Mouse (Mus musculus): ENCODE measurements around the gene Bcl6b. TPM values are rescaled to one million over a fixed set of nuclear protein-coding genes. Genes with fewer than 3 reads are reported as not detected.

Bcl6b gene
- polyA plus RNA-seq, 1 experiment from 2014 or later: 3.2 TPM

DNA sequence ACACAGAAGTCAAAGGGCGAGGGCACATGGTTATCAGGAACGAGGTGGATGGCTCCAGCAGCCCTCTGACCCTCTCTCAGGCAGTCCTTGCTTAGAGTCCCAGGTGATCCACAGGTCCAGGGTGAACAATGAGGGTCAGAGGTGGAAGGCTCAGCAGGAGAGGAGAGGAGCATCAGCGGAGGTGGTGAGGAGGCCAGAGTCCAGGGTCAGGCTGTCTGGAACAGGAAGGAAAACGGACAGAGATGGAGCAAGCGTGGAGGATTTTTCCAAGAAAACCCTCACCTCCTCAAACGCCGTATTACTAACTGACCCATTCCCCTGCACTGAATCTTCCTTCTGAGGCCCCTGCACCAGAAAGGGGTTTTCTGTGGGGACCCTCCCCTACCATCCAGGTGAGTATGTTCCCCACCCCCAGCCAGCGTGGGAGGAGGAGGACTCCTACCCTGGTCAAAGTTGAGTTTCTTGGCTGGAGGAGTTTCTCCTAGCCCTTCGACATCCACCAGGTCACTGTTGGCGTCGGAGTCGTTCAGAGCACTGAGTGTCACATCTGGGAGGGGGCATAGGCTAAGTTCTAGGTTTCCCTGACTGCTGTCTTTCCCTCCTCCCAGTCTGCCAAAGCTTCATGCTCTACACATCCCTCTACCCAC, 5.8 kb upstream of the Bcl6b start:
- no peak for TF ChIP-seq EP300 (optimal IDR thresholded peaks at IDR 0.05)
- TF ChIP-seq CTCF (IDR thresholded peaks at IDR 0.05; ENCODE audit: low read depth): no peak
- Histone ChIP-seq H3K27ac (replicated peaks) (no peak overlapping the region), H3K4me1 (replicated peaks; ENCODE audit: control insufficient read depth, insufficient read depth) (peaks cover 2% of the 10 kb centered on the region; the same call in 1 of the 2 replicates), H3K4me2 (replicated peaks; ENCODE audit: low read depth) (no peak overlapping the region), H3K27me3 (ENCODE audit: control insufficient read depth, insufficient read depth, low read length) (no peaks in the 10 kb centered on the region), H3K9ac (ENCODE audit: low read length) (no peak overlapping the region), H3K9me3 (ENCODE audit: control insufficient read depth, low read length) (no peaks in the 10 kb centered on the region), H3K4me3 (ENCODE audit: low read depth, low read length) (no peak overlapping the region), H3K36me3 (ENCODE audit: control insufficient read depth, insufficient read depth, low read length) (no peaks in the 10 kb centered on the region)
- 87% methylated on average over 12 of the region's 12 CpGs for WGBS
- ATAC-seq (ENCODE audit: low FRiP score, low TSS enrichment) (no peak), DNase-seq (ENCODE audit: low spot score) (no peak)

DNA sequence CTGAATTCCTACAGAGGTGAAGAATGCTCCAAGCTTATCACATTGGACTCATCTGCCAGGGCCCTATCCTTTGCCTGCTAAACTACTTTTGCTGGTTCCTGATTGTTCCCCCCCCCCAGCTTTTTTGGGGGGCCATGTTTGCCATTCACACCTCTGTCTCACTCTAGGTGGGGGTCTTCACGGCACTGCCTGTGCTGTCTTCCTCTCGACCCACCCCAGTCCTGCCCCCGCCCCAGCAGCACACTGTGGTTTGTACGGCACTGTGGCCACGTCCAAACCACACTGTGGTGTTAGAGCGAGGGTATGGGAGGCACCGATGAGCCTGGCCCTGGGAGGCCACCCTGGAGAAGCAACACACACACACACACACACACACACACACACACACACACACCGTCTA, 4.9 kb upstream of the Bcl6b start:
- TF ChIP-seq CTCF (IDR thresholded peaks at IDR 0.05; ENCODE audit: low read depth) (no peak), EP300 (optimal IDR thresholded peaks at IDR 0.05) (no peak)
- H3K27ac ChIP-seq (replicated peaks): no peak overlapping the region; the same call in 1 of the 2 replicates
- H3K9ac ChIP-seq (ENCODE audit: low read length): no peak overlapping the region
- H3K4me2 ChIP-seq (replicated peaks; ENCODE audit: low read depth): no peak overlapping the region
- H3K27me3 ChIP-seq (ENCODE audit: control insufficient read depth, insufficient read depth, low read length): no peaks in the 10 kb centered on the region; the same call in 1 of the 2 replicates
- H3K4me3 ChIP-seq (ENCODE audit: low read depth, low read length): no peak overlapping the region
- H3K36me3 ChIP-seq (ENCODE audit: control insufficient read depth, insufficient read depth, low read length): no peaks in the 10 kb centered on the region
- no peak for ATAC-seq (ENCODE audit: low FRiP score, low TSS enrichment)
- no peaks in the 10 kb centered on the region for H3K4me1 ChIP-seq (replicated peaks; ENCODE audit: control insufficient read depth, insufficient read depth)
- WGBS: 81% methylated on average over 8 of the region's 8 CpGs
- H3K9me3 ChIP-seq (ENCODE audit: control insufficient read depth, low read length): no peaks in the 10 kb centered on the region
- DNase-seq (ENCODE audit: low spot score): no peak

DNA sequence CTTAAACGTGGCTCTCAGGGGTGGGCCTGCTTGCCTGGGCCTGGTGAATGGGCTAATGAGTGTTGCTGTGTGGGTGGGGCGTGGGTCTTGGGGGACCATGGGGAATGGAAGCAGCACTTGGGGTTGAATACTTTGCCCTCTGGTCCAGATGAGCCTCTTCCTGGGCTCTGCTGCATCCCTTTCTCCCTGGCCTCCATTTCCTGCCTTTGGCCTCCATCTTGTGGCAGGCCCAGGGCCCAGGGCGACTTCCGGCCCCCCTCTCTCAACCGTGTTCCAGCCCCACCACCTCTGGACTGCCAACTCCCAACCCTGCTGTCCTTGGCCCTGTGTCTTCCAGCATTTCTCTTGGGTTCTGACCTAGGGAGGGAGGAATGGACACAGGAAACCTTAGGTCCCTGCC, 4.4 kb upstream of the Bcl6b start:
- no peak for DNase-seq (ENCODE audit: low spot score)
- H3K9me3 ChIP-seq (ENCODE audit: control insufficient read depth, low read length): no peaks in the 10 kb centered on the region
- H3K27ac ChIP-seq (replicated peaks): peak overlapping the region; percentile 18; the same call in 1 of the 2 replicates
- H3K4me2 ChIP-seq (replicated peaks; ENCODE audit: low read depth): no peak overlapping the region; the same call in 1 of the 2 replicates
- no peak for ATAC-seq (ENCODE audit: low FRiP score, low TSS enrichment)
- H3K36me3 ChIP-seq (ENCODE audit: control insufficient read depth, insufficient read depth, low read length): no peaks in the 10 kb centered on the region
- no peak overlapping the region for H3K9ac ChIP-seq (ENCODE audit: low read length)
- no peaks in the 10 kb centered on the region for H3K4me1 ChIP-seq (replicated peaks; ENCODE audit: control insufficient read depth, insufficient read depth)
- TF ChIP-seq CTCF (IDR thresholded peaks at IDR 0.05; ENCODE audit: low read depth) (no peak), EP300 (optimal IDR thresholded peaks at IDR 0.05) (no peak)
- no peaks in the 10 kb centered on the region; the same call in 1 of the 2 replicates for H3K27me3 ChIP-seq (ENCODE audit: control insufficient read depth, insufficient read depth, low read length)
- WGBS: 67% methylated on average over 5 of the region's 5 CpGs
- H3K4me3 ChIP-seq (ENCODE audit: low read depth, low read length): no peak overlapping the region

DNA sequence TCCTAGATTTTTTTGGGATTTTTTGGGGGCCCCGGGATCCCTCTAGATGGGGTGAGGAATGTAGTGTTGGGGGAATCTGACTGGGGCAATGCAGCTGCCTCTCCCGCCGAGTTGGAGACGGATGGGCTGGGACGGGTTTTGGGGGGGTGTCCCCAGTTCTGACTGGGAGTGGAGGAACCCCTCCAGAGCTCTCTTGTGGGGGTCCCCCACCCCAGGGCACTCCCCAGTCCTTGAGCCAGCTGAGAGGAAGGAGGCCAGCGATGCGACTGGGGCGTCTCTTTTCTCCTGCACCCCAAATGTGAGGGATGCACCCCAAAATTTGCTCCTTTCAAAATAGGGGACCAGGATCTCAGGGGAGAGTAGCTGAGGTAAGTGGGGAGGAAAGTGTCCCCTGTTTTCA, 3.4 kb upstream of the Bcl6b start:
- Histone ChIP-seq H3K27ac (replicated peaks) (0 out of 2 replicates have a peak overlapping the region, but pooled peaks have one; percentile 41), H3K4me3 (ENCODE audit: low read depth, low read length) (peak overlapping the region; percentile 41; the same call in 1 of the 2 replicates), H3K4me2 (replicated peaks; ENCODE audit: low read depth) (peak overlapping the region; percentile 55), H3K4me1 (replicated peaks; ENCODE audit: control insufficient read depth, insufficient read depth) (no peaks in the 10 kb centered on the region), H3K9me3 (ENCODE audit: control insufficient read depth, low read length) (no peaks in the 10 kb centered on the region), H3K9ac (ENCODE audit: low read length) (peak overlapping the region; percentile 59), H3K36me3 (ENCODE audit: control insufficient read depth, insufficient read depth, low read length) (no peaks in the 10 kb centered on the region), H3K27me3 (ENCODE audit: control insufficient read depth, insufficient read depth, low read length) (no peaks in the 10 kb centered on the region; the same call in 1 of the 2 replicates)
- WGBS: 30% methylated on average over 8 of the region's 8 CpGs
- DNase-seq (ENCODE audit: low spot score): no peak
- TF ChIP-seq EP300 (optimal IDR thresholded peaks at IDR 0.05) (no peak), CTCF (IDR thresholded peaks at IDR 0.05; ENCODE audit: low read depth) (no peak)
- ATAC-seq (ENCODE audit: low FRiP score, low TSS enrichment): no peak

DNA sequence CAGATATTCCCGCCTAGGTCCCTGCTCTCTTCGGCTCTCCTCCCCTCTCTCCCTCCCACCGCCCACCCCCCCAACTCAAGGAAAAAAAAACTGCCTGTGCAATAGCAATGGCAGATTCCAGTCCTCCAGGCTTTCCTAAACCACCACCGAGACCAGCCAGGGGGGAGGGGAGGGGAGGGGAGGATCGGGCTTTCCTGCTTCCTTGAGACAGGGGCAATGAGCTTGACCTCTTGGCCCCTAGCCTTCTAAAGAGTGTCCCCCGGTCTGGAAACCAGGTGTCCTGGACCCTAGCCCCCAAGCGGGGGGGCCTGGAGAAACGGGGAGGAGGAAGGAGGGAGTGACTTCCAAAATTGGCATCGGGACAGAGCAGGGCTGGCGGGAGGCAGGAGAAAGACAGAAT, 2.9 kb upstream of the Bcl6b start:
- Histone ChIP-seq H3K27me3 (ENCODE audit: control insufficient read depth, insufficient read depth, low read length) (no peaks in the 10 kb centered on the region; the same call in 1 of the 2 replicates), H3K9ac (ENCODE audit: low read length) (peak overlapping the region; percentile 59), H3K9me3 (ENCODE audit: control insufficient read depth, low read length) (no peaks in the 10 kb centered on the region), H3K4me2 (replicated peaks; ENCODE audit: low read depth) (peak overlapping the region; percentile 55), H3K27ac (replicated peaks) (peak overlapping the region; percentile 41; the same call in 1 of the 2 replicates), H3K4me1 (replicated peaks; ENCODE audit: control insufficient read depth, insufficient read depth) (no peaks in the 10 kb centered on the region), H3K36me3 (ENCODE audit: control insufficient read depth, insufficient read depth, low read length) (no peaks in the 10 kb centered on the region), H3K4me3 (ENCODE audit: low read depth, low read length) (peak overlapping the region; percentile 41)
- DNase-seq (ENCODE audit: low spot score) (no peak), ATAC-seq (ENCODE audit: low FRiP score, low TSS enrichment) (no peak)
- no peak for TF ChIP-seq CTCF (IDR thresholded peaks at IDR 0.05; ENCODE audit: low read depth)
- TF ChIP-seq EP300 (optimal IDR thresholded peaks at IDR 0.05): no peak
- 7% methylated on average over 9 of the region's 10 CpGs for WGBS

DNA sequence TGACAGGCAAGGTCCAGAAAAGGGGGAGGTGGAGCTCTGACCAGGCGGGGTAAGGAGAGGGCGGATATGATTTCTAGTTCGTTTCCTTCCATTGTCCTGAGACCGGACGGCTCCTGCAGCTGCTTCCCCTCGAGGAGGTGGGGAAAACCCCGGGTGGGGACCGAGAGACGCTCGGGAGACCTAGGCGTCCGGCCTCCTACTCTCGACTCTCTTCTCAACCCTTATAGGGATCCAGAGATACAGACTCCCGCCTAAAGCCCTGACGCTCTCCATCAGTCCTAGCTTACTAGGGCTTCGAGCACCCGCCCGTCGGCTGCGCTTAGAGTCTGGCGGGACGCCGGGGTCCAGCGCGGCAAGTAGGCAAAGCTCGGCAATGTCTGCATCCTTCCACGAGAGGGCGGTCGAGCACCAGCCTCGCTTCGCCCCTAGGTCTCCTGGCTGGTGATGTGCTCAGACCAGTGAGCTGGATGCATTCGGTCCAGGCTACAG, 685 bp upstream of the Bcl6b start:
- under 1% methylated on average over 32 of the region's 32 CpGs for WGBS
- Histone ChIP-seq H3K9me3 (ENCODE audit: control insufficient read depth, low read length) (no peaks in the 10 kb centered on the region), H3K36me3 (ENCODE audit: control insufficient read depth, insufficient read depth, low read length) (no peaks in the 10 kb centered on the region), H3K4me3 (ENCODE audit: low read depth, low read length) (peak overlapping the region; percentile 39), H3K9ac (ENCODE audit: low read length) (peak overlapping the region; percentile 27; the same call in 1 of the 2 replicates), H3K4me1 (replicated peaks; ENCODE audit: control insufficient read depth, insufficient read depth) (no peaks in the 10 kb centered on the region; the same call in 1 of the 2 replicates), H3K27me3 (ENCODE audit: control insufficient read depth, insufficient read depth, low read length) (no peaks in the 10 kb centered on the region; the same call in 1 of the 2 replicates), H3K4me2 (replicated peaks; ENCODE audit: low read depth) (peak overlapping the region; percentile 48), H3K27ac (replicated peaks) (peak overlapping the region; percentile 70)
- TF ChIP-seq CTCF (IDR thresholded peaks at IDR 0.05; ENCODE audit: low read depth) (peak; percentile 98), EP300 (optimal IDR thresholded peaks at IDR 0.05) (no peak)
- DNase-seq (ENCODE audit: low spot score): peak; percentile 88
- ATAC-seq (ENCODE audit: low FRiP score, low TSS enrichment): peak; percentile 68

All from stomach, postnatal 0 days (tissue).